In genomic region chr16:87393813-87394548, GRCm38 (mm10) we compare ENCODE assay signal across 8 mouse cellular contexts. TPM values are rescaled to one million over a fixed set of nuclear protein-coding genes. Genes with fewer than 3 reads are reported as not detected.
DNase-seq lines count a peak whose midpoint lies in the region; ATAC-seq lines count a peak whose summit lies in the region.

No protein-coding gene starts in this region.

- H3K9me3 ChIP-seq in intestine, embryonic 14.5 days (ENCODE audit: control insufficient read depth, low read length) = no peaks in the 10 kb centered on the region

- H3K27ac ChIP-seq in intestine, embryonic 14.5 days (ENCODE audit: low read depth) = no peak overlapping the region

- peak; percentile 85 for DNase-seq in 3T3-L1 (ENCODE audit: low read depth, low spot score)
- peak; percentile 24 for DNase-seq in adrenal gland, adult 8-10 months
- peak; percentile 65 for DNase-seq in embryo, embryonic 9.5 days (ENCODE audit: extremely low spot score)
- peak; percentile 10 for DNase-seq in gonadal fat pad, adult 2 months (ENCODE audit: low read depth)
- peak; percentile 67 for DNase-seq in intestine, embryonic 14.5 days (ENCODE audit: low spot score)
- DNase-seq in left cerebral cortex, adult 9 months (ENCODE audit: low spot score in 2 of 2) = peak; percentile 27 to 77
- peak; percentile 19 for DNase-seq in skeletal muscle tissue, adult 2 months (ENCODE audit: low read depth, low spot score)

- no peak overlapping the region for H3K4me3 ChIP-seq in intestine, embryonic 14.5 days (ENCODE audit: low read depth, low read length)

- peaks cover 60% of the 10 kb centered on the region for H3K36me3 ChIP-seq in intestine, embryonic 14.5 days (ENCODE audit: control insufficient read depth, insufficient read depth, low read length)

- H3K4me2 ChIP-seq in intestine, embryonic 14.5 days (ENCODE audit: low read length) = no peak overlapping the region

- H3K4me1 ChIP-seq in intestine, embryonic 14.5 days (replicated peaks; ENCODE audit: control insufficient read depth, insufficient read depth, low read length) = no peaks in the 10 kb centered on the region

- ATAC-seq in intestine, embryonic 14.5 days (replicated peaks; ENCODE audit: low FRiP score, low TSS enrichment, low read depth) = 0 out of 2 replicates have a peak, but pooled peaks have one; percentile 27
- ATAC-seq in megakaryocyte-erythroid progenitor cell, adult 5-6 weeks (replicated peaks; ENCODE audit: low FRiP score, low TSS enrichment, poor library complexity, severe bottlenecking) = peak; percentile 96

- H3K27me3 ChIP-seq in intestine, embryonic 14.5 days (replicated peaks; ENCODE audit: control insufficient read depth, insufficient read depth, low read length) = no peaks in the 10 kb centered on the region

- H3K9ac ChIP-seq in intestine, embryonic 14.5 days (ENCODE audit: low read length) = no peak overlapping the region

- 48% methylated on average over 16 of the region's 16 CpGs for WGBS in intestine, embryonic 14.5 days

RNA-seq across cellular contexts. Expression of gene Ltn1, which starts 38.4 kb away (rescaled TPM):
- total RNA-seq in adrenal gland, adult 8-10 months (2022) = 10 to 100 TPM; 33.7 to 41.1 (median 37.8) TPM
- polyA plus RNA-seq in gonadal fat pad, adult 2 months (2012; rRNA removed) = 8.3 and 8.5 TPM in 2 replicates
- polyA plus RNA-seq in intestine, embryonic 14.5 days (2014; fragmentation: Nextera tagmentation; extraction: Ambion mirVana) = 28.9 and 34.7 TPM in 2 replicates
- 31.3 and 37.6 TPM in 2 replicates for total RNA-seq in megakaryocyte-erythroid progenitor cell, adult 5-6 weeks (2014; fragmentation: Nextera tagmentation)
- total RNA-seq in megakaryocyte-erythroid progenitor cell, adult 5-6 weeks (2017) = 24.0 and 26.9 TPM in 2 replicates

RNA-seq across cellular contexts. Expression of gene N6amt1, which starts 40.0 kb away (rescaled TPM):
- total RNA-seq in adrenal gland, adult 8-10 months (2022) = 10 to 100 TPM; 22.8 to 27.8 (median 26.7) TPM
- 14.9 and 15.5 TPM in 2 replicates for polyA plus RNA-seq in gonadal fat pad, adult 2 months (2012; rRNA removed)
- 24.7 and 25.6 TPM in 2 replicates for polyA plus RNA-seq in intestine, embryonic 14.5 days (2014; fragmentation: Nextera tagmentation; extraction: Ambion mirVana)
- 13.9 and 18.0 TPM in 2 replicates for total RNA-seq in megakaryocyte-erythroid progenitor cell, adult 5-6 weeks (2014; fragmentation: Nextera tagmentation)
- 11.7 and 16.5 TPM in 2 replicates for total RNA-seq in megakaryocyte-erythroid progenitor cell, adult 5-6 weeks (2017)

RNA-seq across cellular contexts. Expression of gene Rwdd2b, which starts 46.4 kb away (rescaled TPM):
- total RNA-seq in adrenal gland, adult 8-10 months (2022) = 1 to 10 TPM; 6.3 to 8.1 (median 6.7) TPM
- polyA plus RNA-seq in gonadal fat pad, adult 2 months (2012; rRNA removed) = 3.6 and 4.3 TPM in 2 replicates
- 12.3 and 13.0 TPM in 2 replicates for polyA plus RNA-seq in intestine, embryonic 14.5 days (2014; fragmentation: Nextera tagmentation; extraction: Ambion mirVana)
- 7.6 and 10.9 TPM in 2 replicates for total RNA-seq in megakaryocyte-erythroid progenitor cell, adult 5-6 weeks (2014; fragmentation: Nextera tagmentation)
- total RNA-seq in megakaryocyte-erythroid progenitor cell, adult 5-6 weeks (2017) = 13.1 and 17.1 TPM in 2 replicates

Comparison
In these comparisons a context has a peak if more than half of its experiments do, and no peak if none do; other contexts are left out.
1. DNase-seq: peak in every context shown above with its lines; median percentile 85 in 3T3-L1; 67 in intestine, embryonic 14.5 days; 65 in embryo, embryonic 9.5 days; 52 in left cerebral cortex, adult 9 months; 24 in adrenal gland, adult 8-10 months; 19 in skeletal muscle tissue, adult 2 months; 10 in gonadal fat pad, adult 2 months.